Mouse (Mus musculus): ENCODE results near the gene 4930404H24Rik. TPM values are rescaled to one million over a fixed set of nuclear protein-coding genes. Genes with fewer than 3 reads are reported as not detected.

The 4930404H24Rik gene
- total RNA-seq, 2 experiments from 2014 or later: not detected

GRCm38 (mm10) chr2:153507969-153508368 lies 15.4 kb downstream of the 4930404H24Rik start:
- ATAC-seq (ENCODE audit: poor library complexity, severe bottlenecking): no peak

GRCm38 (mm10) chr2:153508405-153508804 lies 15.8 kb downstream of the 4930404H24Rik start:
- no peak for ATAC-seq (ENCODE audit: poor library complexity, severe bottlenecking)

- no peak for ATAC-seq (ENCODE audit: poor library complexity, severe bottlenecking)
These were observed 16.8 kb downstream of the 4930404H24Rik start for GRCm38 (mm10) chr2:153509211-153510029.

- ATAC-seq (ENCODE audit: poor library complexity, severe bottlenecking): no peak
These were observed 17.5 kb downstream of the 4930404H24Rik start for GRCm38 (mm10) chr2:153510136-153510535.

- ATAC-seq (ENCODE audit: poor library complexity, severe bottlenecking): no peak
These were observed 19.0 kb downstream of the 4930404H24Rik start for GRCm38 (mm10) chr2:153511562-153511961.

GRCm38 (mm10) chr2:153512416-153513323 lies 20.1 kb downstream of the 4930404H24Rik start:
- no peak for ATAC-seq (ENCODE audit: poor library complexity, severe bottlenecking)

- no peak for ATAC-seq (ENCODE audit: poor library complexity, severe bottlenecking)
These were observed 21.4 kb downstream of the 4930404H24Rik start for GRCm38 (mm10) chr2:153513983-153514382.

GRCm38 (mm10) chr2:153514497-153515380 lies 22.1 kb downstream of the 4930404H24Rik start:
- peak; percentile 66 for ATAC-seq (ENCODE audit: poor library complexity, severe bottlenecking)

- no peak for ATAC-seq (ENCODE audit: poor library complexity, severe bottlenecking)
These were observed 23.0 kb downstream of the 4930404H24Rik start for GRCm38 (mm10) chr2:153515582-153515981.

GRCm38 (mm10) chr2:153516961-153517360 lies 24.4 kb downstream of the 4930404H24Rik start:
- ATAC-seq (ENCODE audit: poor library complexity, severe bottlenecking): peak; percentile 17; the same call in 1 of the 2 replicates

GRCm38 (mm10) chr2:153520057-153520456 lies 27.5 kb downstream of the 4930404H24Rik start:
- ATAC-seq (ENCODE audit: poor library complexity, severe bottlenecking): no peak

- no peak for ATAC-seq (ENCODE audit: poor library complexity, severe bottlenecking)
These were observed 29.7 kb downstream of the 4930404H24Rik start for GRCm38 (mm10) chr2:153522270-153522669.

- ATAC-seq (ENCODE audit: poor library complexity, severe bottlenecking): no peak
These were observed 30.6 kb downstream of the 4930404H24Rik start for GRCm38 (mm10) chr2:153523143-153523542.

- no peak for ATAC-seq (ENCODE audit: poor library complexity, severe bottlenecking)
These were observed 31.1 kb downstream of the 4930404H24Rik start for GRCm38 (mm10) chr2:153523656-153524055.

- no peak for ATAC-seq (ENCODE audit: poor library complexity, severe bottlenecking)
These were observed 32.1 kb downstream of the 4930404H24Rik start for GRCm38 (mm10) chr2:153524727-153525126.

- ATAC-seq (ENCODE audit: poor library complexity, severe bottlenecking): peak; percentile 79
These were observed 33.3 kb downstream of the 4930404H24Rik start for GRCm38 (mm10) chr2:153525906-153526311.

GRCm38 (mm10) chr2:153526850-153527530 lies 34.4 kb downstream of the 4930404H24Rik start:
- no peak for ATAC-seq (ENCODE audit: poor library complexity, severe bottlenecking)

- peak; percentile 14; the same call in 1 of the 2 replicates for ATAC-seq (ENCODE audit: poor library complexity, severe bottlenecking)
These were observed 35.3 kb downstream of the 4930404H24Rik start for GRCm38 (mm10) chr2:153527580-153528531.
